Mouse (Mus musculus): Measurements from ENCODE around the gene Pias4. TPM values are rescaled to one million over a fixed set of nuclear protein-coding genes. Genes with fewer than 3 reads are reported as not detected.

The Pias4 gene
- total and polyA plus RNA-seq, 3 experiments, result 21.0 to 40.4 TPM; not detected in 1

DNA sequence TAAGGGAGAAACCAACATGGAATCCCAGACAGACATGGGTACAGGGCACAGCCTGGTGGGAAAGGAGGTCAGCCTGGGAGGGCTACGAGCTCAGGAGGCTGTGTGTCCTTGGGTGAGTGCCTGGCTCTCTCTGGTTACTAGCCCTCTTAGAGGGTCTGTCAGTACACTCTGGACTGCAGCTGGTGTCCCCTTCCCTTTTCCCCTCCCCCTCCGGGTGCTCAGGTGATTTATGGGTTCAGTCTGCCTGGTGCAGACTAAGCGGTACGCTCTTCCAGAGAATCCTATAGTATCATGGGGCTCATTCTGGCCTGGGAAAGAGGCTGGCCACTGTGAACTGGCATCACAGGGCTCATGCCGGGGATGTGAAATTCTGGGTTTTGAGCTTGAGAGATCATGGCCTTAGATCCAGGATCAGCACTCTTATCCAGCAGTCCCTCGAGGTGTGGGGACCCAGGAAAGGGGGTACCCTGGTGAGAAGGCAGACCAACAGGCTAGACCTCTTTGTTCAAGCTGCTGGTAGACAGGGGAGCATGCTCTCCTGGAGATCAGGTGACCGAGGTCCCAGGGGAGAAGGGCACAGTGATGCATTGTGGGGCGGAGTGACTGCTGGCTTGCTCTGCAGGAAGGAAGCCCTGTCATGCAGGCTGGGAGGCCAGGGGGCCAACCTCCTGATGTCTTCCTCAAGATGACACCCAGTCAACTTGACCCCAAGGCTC lies 6.0 kb downstream of the Pias4 start:
- TF ChIP-seq SIN3A (IDR thresholded peaks at IDR 0.05; ENCODE audit: low read length), result no peak
- peaks cover 0 to 2% of the 10 kb centered on the region in 2 experiments; a peak in 3 of 4 replicates for H3K36me3 ChIP-seq (ENCODE audit: control insufficient read depth in 1 of 2, insufficient read depth in 2 of 2, low read length in 2 of 2)
- H3K4me3 ChIP-seq (ENCODE audit: control insufficient read depth in 1 of 2, insufficient read depth in 1 of 2, low read depth in 2 of 2, low read length in 2 of 2), result no peak overlapping the region
- peaks cover 23% of the 10 kb centered on the region for H3K79me2 ChIP-seq (ENCODE audit: control insufficient read depth, insufficient read depth, low read length, poor library complexity)
- no peak overlapping the region for H3K9ac ChIP-seq (ENCODE audit: control insufficient read depth, low read depth, low read length, poor library complexity, severe bottlenecking)
- H3K4me1 ChIP-seq (ENCODE audit: control insufficient read depth in 1 of 2, insufficient read depth in 2 of 2, low read length in 2 of 2), result peaks cover 0 to 1% of the 10 kb centered on the region in 2 experiments; a peak in 1 of 4 replicates
- no peak for DNase-seq (ENCODE audit: low read depth, low spot score)
- H3K27me3 ChIP-seq (ENCODE audit: control insufficient read depth in 1 of 2, insufficient read depth in 2 of 2, low read length in 2 of 2), result no peaks in the 10 kb centered on the region
- no peak overlapping the region for H3K27ac ChIP-seq (ENCODE audit: control insufficient read depth, low read depth, low read length)
- no peaks in the 10 kb centered on the region for H3K9me3 ChIP-seq (replicated peaks; ENCODE audit: insufficient read depth, low read length)

DNA sequence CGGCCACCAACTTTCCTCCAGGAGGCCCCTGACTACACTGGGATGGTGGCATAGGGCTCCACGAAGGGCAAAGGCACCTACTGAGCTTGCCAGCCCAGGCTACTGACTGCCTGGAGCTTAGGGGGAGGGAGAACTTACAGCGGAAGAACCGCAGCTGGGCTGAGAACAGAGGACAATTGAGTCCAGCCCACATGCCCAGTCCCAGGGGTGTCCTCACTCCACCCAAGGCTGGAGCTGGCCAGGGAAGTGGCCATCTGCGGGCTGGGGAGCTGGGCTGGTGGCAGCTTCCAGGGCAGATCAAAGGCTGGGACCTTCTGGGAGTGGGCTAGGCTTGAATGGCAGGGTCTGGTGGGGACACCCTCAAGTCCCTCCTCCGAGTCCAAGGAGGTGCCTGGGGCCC lies 13.0 kb downstream of the Pias4 start:
- Histone ChIP-seq H3K79me2 (ENCODE audit: control insufficient read depth, insufficient read depth, low read length, poor library complexity) (peaks cover 3% of the 10 kb centered on the region; the same call in 1 of the 2 replicates), H3K4me1 (ENCODE audit: control insufficient read depth in 1 of 2, insufficient read depth in 2 of 2, low read length in 2 of 2) (no peaks in the 10 kb centered on the region), H3K9me3 (replicated peaks; ENCODE audit: insufficient read depth, low read length) (no peaks in the 10 kb centered on the region), H3K27ac (ENCODE audit: control insufficient read depth, low read depth, low read length) (no peak overlapping the region), H3K27me3 (ENCODE audit: control insufficient read depth in 1 of 2, insufficient read depth in 2 of 2, low read length in 2 of 2) (no peaks in the 10 kb centered on the region), H3K9ac (ENCODE audit: control insufficient read depth, low read depth, low read length, poor library complexity, severe bottlenecking) (no peak overlapping the region), H3K4me3 (ENCODE audit: control insufficient read depth in 1 of 2, insufficient read depth in 1 of 2, low read depth in 2 of 2, low read length in 2 of 2) (no peak overlapping the region), H3K36me3 (ENCODE audit: control insufficient read depth in 1 of 2, insufficient read depth in 2 of 2, low read length in 2 of 2) (peaks cover 0 to 5% of the 10 kb centered on the region in 2 experiments; a peak in 2 of 4 replicates)
- DNase-seq (ENCODE audit: low read depth, low spot score), result no peak
- no peak for TF ChIP-seq KAT2A (conservative IDR thresholded peaks at IDR 0.05; ENCODE audit: low read depth, low read length)
- no peak for TF ChIP-seq HCFC1 (IDR thresholded peaks at IDR 0.05; ENCODE audit: low read depth, low read length)
- no peak for TF ChIP-seq MXI1 (IDR thresholded peaks at IDR 0.05; ENCODE audit: low read depth, low read length)
- TF ChIP-seq TBP (IDR thresholded peaks at IDR 0.05; ENCODE audit: low read depth, low read length), result no peak
- TF ChIP-seq CHD2 (IDR thresholded peaks at IDR 0.05; ENCODE audit: low read length), result no peak
- no peak for TF ChIP-seq USF2 (IDR thresholded peaks at IDR 0.05; ENCODE audit: borderline replicate concordance in 1 of 2, insufficient read depth in 1 of 2, low read depth in 1 of 2, low read length in 2 of 2)
- no peak for TF ChIP-seq MEF2A (IDR thresholded peaks at IDR 0.05; ENCODE audit: extremely low read depth, insufficient replicate concordance, low read depth, low read length, poor library complexity, severe bottlenecking)
- no peak for TF ChIP-seq ZNF384 (IDR thresholded peaks at IDR 0.05; ENCODE audit: low read depth, low read length)
- no peak for TF ChIP-seq ETS1 (IDR thresholded peaks at IDR 0.05; ENCODE audit: low read depth, low read length)
- TF ChIP-seq POLR2AphosphoS5 (IDR thresholded peaks at IDR 0.05; ENCODE audit: borderline replicate concordance, low read depth, low read length), result no peak
- no peak for TF ChIP-seq RAD21 (IDR thresholded peaks at IDR 0.05; ENCODE audit: low read depth, low read length)
- no peak for TF ChIP-seq POLR2A (IDR thresholded peaks at IDR 0.05; ENCODE audit: control insufficient read depth in 1 of 2, insufficient read depth in 1 of 2, low read depth in 1 of 2, low read length in 2 of 2, poor library complexity in 1 of 2)

DNA sequence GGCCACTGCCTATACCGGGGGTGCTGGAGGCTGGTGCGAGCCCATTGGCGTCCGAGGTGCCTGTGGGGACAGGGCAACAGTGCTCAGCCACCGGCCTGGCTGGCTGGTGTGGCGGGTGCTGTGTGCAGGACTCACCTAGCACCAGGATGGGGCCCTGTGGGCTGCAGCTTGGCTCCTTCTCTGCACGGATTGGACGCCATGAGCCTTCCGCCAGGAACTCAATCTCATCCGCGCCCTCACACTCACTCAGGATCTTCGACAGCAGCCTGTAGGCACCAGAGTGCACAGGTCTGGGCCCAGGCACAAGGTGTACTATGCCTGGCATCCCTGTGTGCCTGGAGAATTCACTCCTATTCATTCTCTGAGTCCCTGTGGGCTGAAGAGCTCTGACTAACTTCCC lies 13.4 kb downstream of the Pias4 start:
- TF ChIP-seq POLR2AphosphoS2 (IDR thresholded peaks at IDR 0.05; ENCODE audit: low read length) (no peak), USF1 (IDR thresholded peaks at IDR 0.05; ENCODE audit: low read depth, low read length) (no peak), UBTF (IDR thresholded peaks at IDR 0.05; ENCODE audit: borderline replicate concordance, insufficient read depth, low read depth, low read length) (no peak), ZC3H11A (IDR thresholded peaks at IDR 0.05; ENCODE audit: low read depth, low read length) (no peak), ZNF384 (IDR thresholded peaks at IDR 0.05; ENCODE audit: low read depth, low read length) (no peak), ZKSCAN1 (IDR thresholded peaks at IDR 0.05; ENCODE audit: low read depth, low read length) (no peak), EP300 (IDR thresholded peaks at IDR 0.05; ENCODE audit: low read depth in 1 of 2, low read length in 2 of 2) (no peak), JUND (IDR thresholded peaks at IDR 0.05; ENCODE audit: low read depth, low read length) (no peak), GABPA (IDR thresholded peaks at IDR 0.05; ENCODE audit: low read depth, low read length) (no peak), ZMIZ1 (IDR thresholded peaks at IDR 0.05; ENCODE audit: low read depth, low read length) (no peak), RAD21 (IDR thresholded peaks at IDR 0.05; ENCODE audit: low read depth, low read length) (no peak), KAT2A (conservative IDR thresholded peaks at IDR 0.05; ENCODE audit: low read depth, low read length) (no peak), POLR2A (IDR thresholded peaks at IDR 0.05; ENCODE audit: control insufficient read depth in 1 of 2, insufficient read depth in 1 of 2, low read depth in 1 of 2, low read length in 2 of 2, poor library complexity in 1 of 2) (no peak; a peak in 1 of 4 replicates), TBP (IDR thresholded peaks at IDR 0.05; ENCODE audit: low read depth, low read length) (no peak)
- H3K27me3 ChIP-seq (ENCODE audit: control insufficient read depth in 1 of 2, insufficient read depth in 2 of 2, low read length in 2 of 2), result no peaks in the 10 kb centered on the region
- H3K27ac ChIP-seq (ENCODE audit: control insufficient read depth, low read depth, low read length), result no peak overlapping the region
- no peaks in the 10 kb centered on the region for H3K4me1 ChIP-seq (ENCODE audit: control insufficient read depth in 1 of 2, insufficient read depth in 2 of 2, low read length in 2 of 2)
- peaks cover 3% of the 10 kb centered on the region; the same call in 1 of the 2 replicates for H3K79me2 ChIP-seq (ENCODE audit: control insufficient read depth, insufficient read depth, low read length, poor library complexity)
- H3K9ac ChIP-seq (ENCODE audit: control insufficient read depth, low read depth, low read length, poor library complexity, severe bottlenecking), result no peak overlapping the region
- no peaks in the 10 kb centered on the region for H3K9me3 ChIP-seq (replicated peaks; ENCODE audit: insufficient read depth, low read length)
- no peak overlapping the region for H3K4me3 ChIP-seq (ENCODE audit: control insufficient read depth in 1 of 2, insufficient read depth in 1 of 2, low read depth in 2 of 2, low read length in 2 of 2)
- DNase-seq (ENCODE audit: low read depth, low spot score), result no peak
- H3K36me3 ChIP-seq (ENCODE audit: control insufficient read depth in 1 of 2, insufficient read depth in 2 of 2, low read length in 2 of 2), result peaks cover 0 to 5% of the 10 kb centered on the region in 2 experiments; a peak in 2 of 4 replicates

Measured in MEL (cell line).